Mouse (Mus musculus): ENCODE data around the gene Nxpe3. TPM values are rescaled to one million over a fixed set of nuclear protein-coding genes. Genes with fewer than 3 reads are reported as not detected.

Gene Nxpe3
- polyA plus RNA-seq, 1 experiment from 2014 or later = 0.47 TPM

GRCm38 (mm10) chr16:55809779-55810514 lies 85.1 kb downstream of the Nxpe3 start:
- H3K27ac ChIP-seq (ENCODE audit: low read length) = no peak overlapping the region
- peaks cover 31% of the 10 kb centered on the region for H3K36me3 ChIP-seq (ENCODE audit: insufficient read depth, low read length)
- no peak overlapping the region for H3K9ac ChIP-seq (replicated peaks; ENCODE audit: low read depth)
- H3K27me3 ChIP-seq (replicated peaks; ENCODE audit: insufficient read depth, low read length) = no peaks in the 10 kb centered on the region
- no peak overlapping the region for H3K4me3 ChIP-seq (ENCODE audit: low read depth, low read length)
- DNase-seq (ENCODE audit: low spot score) (no peak), ATAC-seq (peak; percentile 3; the same call in 1 of the 2 replicates)
- no peaks in the 10 kb centered on the region for H3K9me3 ChIP-seq (ENCODE audit: low read length)
- WGBS = 87% methylated on average over 9 of the region's 9 CpGs
- H3K4me2 ChIP-seq (replicated peaks; ENCODE audit: low read depth, low read length) = no peak overlapping the region
- no peaks in the 10 kb centered on the region for H3K4me1 ChIP-seq (ENCODE audit: insufficient read depth, low read depth, low read length)
- TF ChIP-seq EP300 (IDR thresholded peaks at IDR 0.05) = no peak
- TF ChIP-seq CTCF (IDR thresholded peaks at IDR 0.05) = no peak

- no peak overlapping the region for H3K4me2 ChIP-seq (replicated peaks; ENCODE audit: low read depth, low read length)
- WGBS = 96% methylated on average over 6 of the region's 6 CpGs
- DNase-seq (ENCODE audit: low spot score) = no peak
- no peak overlapping the region for H3K4me3 ChIP-seq (ENCODE audit: low read depth, low read length)
- H3K9ac ChIP-seq (replicated peaks; ENCODE audit: low read depth) = no peak overlapping the region
- H3K9me3 ChIP-seq (ENCODE audit: low read length) = no peaks in the 10 kb centered on the region
- ATAC-seq = no peak
- peaks cover 29% of the 10 kb centered on the region for H3K36me3 ChIP-seq (ENCODE audit: insufficient read depth, low read length)
- no peaks in the 10 kb centered on the region for H3K4me1 ChIP-seq (ENCODE audit: insufficient read depth, low read depth, low read length)
- TF ChIP-seq EP300 (IDR thresholded peaks at IDR 0.05) (no peak), CTCF (IDR thresholded peaks at IDR 0.05) (no peak)
- H3K27ac ChIP-seq (ENCODE audit: low read length) = no peak overlapping the region
- no peaks in the 10 kb centered on the region for H3K27me3 ChIP-seq (replicated peaks; ENCODE audit: insufficient read depth, low read length)
Measured at GRCm38 (mm10) chr16:55809345-55809744, 85.7 kb downstream of the Nxpe3 start.

GRCm38 (mm10) chr16:55807505-55807932 lies 87.6 kb downstream of the Nxpe3 start:
- Histone ChIP-seq H3K36me3 (ENCODE audit: insufficient read depth, low read length) (peaks cover 13% of the 10 kb centered on the region), H3K27ac (ENCODE audit: low read length) (no peak overlapping the region), H3K4me2 (replicated peaks; ENCODE audit: low read depth, low read length) (no peak overlapping the region), H3K9ac (replicated peaks; ENCODE audit: low read depth) (no peak overlapping the region), H3K4me1 (ENCODE audit: insufficient read depth, low read depth, low read length) (no peaks in the 10 kb centered on the region), H3K4me3 (ENCODE audit: low read depth, low read length) (no peak overlapping the region), H3K9me3 (ENCODE audit: low read length) (no peaks in the 10 kb centered on the region), H3K27me3 (replicated peaks; ENCODE audit: insufficient read depth, low read length) (no peaks in the 10 kb centered on the region)
- DNase-seq (ENCODE audit: low spot score) = peak; percentile 95
- WGBS = 14% methylated on average over 6 of the region's 6 CpGs
- ATAC-seq = peak; percentile 88
- TF ChIP-seq EP300 (IDR thresholded peaks at IDR 0.05) = peak; percentile 94
- TF ChIP-seq CTCF (IDR thresholded peaks at IDR 0.05) = no peak

GRCm38 (mm10) chr16:55804799-55805198 lies 90.3 kb downstream of the Nxpe3 start:
- WGBS = 71% methylated on average over 1 of the region's 1 CpGs
- Histone ChIP-seq H3K36me3 (ENCODE audit: insufficient read depth, low read length) (no peaks in the 10 kb centered on the region), H3K4me3 (ENCODE audit: low read depth, low read length) (no peak overlapping the region), H3K9me3 (ENCODE audit: low read length) (no peaks in the 10 kb centered on the region), H3K4me1 (ENCODE audit: insufficient read depth, low read depth, low read length) (no peaks in the 10 kb centered on the region), H3K27me3 (replicated peaks; ENCODE audit: insufficient read depth, low read length) (no peaks in the 10 kb centered on the region), H3K9ac (replicated peaks; ENCODE audit: low read depth) (no peak overlapping the region), H3K27ac (ENCODE audit: low read length) (no peak overlapping the region), H3K4me2 (replicated peaks; ENCODE audit: low read depth, low read length) (no peak overlapping the region)
- DNase-seq (ENCODE audit: low spot score) = no peak
- no peak for ATAC-seq
- TF ChIP-seq EP300 (IDR thresholded peaks at IDR 0.05) (no peak), CTCF (IDR thresholded peaks at IDR 0.05) (no peak)

- H3K4me1 ChIP-seq (ENCODE audit: insufficient read depth, low read depth, low read length) = no peaks in the 10 kb centered on the region
- no peak for TF ChIP-seq CTCF (IDR thresholded peaks at IDR 0.05)
- TF ChIP-seq EP300 (IDR thresholded peaks at IDR 0.05) = no peak
- H3K9ac ChIP-seq (replicated peaks; ENCODE audit: low read depth) = no peak overlapping the region
- H3K27ac ChIP-seq (ENCODE audit: low read length) = no peak overlapping the region
- no peaks in the 10 kb centered on the region for H3K36me3 ChIP-seq (ENCODE audit: insufficient read depth, low read length)
- DNase-seq (ENCODE audit: low spot score) (no peak), ATAC-seq (no peak)
- WGBS = 19% methylated on average over 1 of the region's 1 CpGs
- no peak overlapping the region for H3K4me2 ChIP-seq (replicated peaks; ENCODE audit: low read depth, low read length)
- no peaks in the 10 kb centered on the region for H3K9me3 ChIP-seq (ENCODE audit: low read length)
- H3K4me3 ChIP-seq (ENCODE audit: low read depth, low read length) = no peak overlapping the region
- H3K27me3 ChIP-seq (replicated peaks; ENCODE audit: insufficient read depth, low read length) = no peaks in the 10 kb centered on the region
Measured at GRCm38 (mm10) chr16:55801629-55802028, 93.5 kb downstream of the Nxpe3 start.

- H3K4me1 ChIP-seq (ENCODE audit: insufficient read depth, low read depth, low read length) = no peaks in the 10 kb centered on the region
- no peak overlapping the region for H3K27ac ChIP-seq (ENCODE audit: low read length)
- TF ChIP-seq CTCF (IDR thresholded peaks at IDR 0.05) (no peak), EP300 (IDR thresholded peaks at IDR 0.05) (0 out of 2 replicates have a peak, but pooled peaks have one; percentile 35)
- H3K4me2 ChIP-seq (replicated peaks; ENCODE audit: low read depth, low read length) = no peak overlapping the region
- no peaks in the 10 kb centered on the region for H3K36me3 ChIP-seq (ENCODE audit: insufficient read depth, low read length)
- H3K4me3 ChIP-seq (ENCODE audit: low read depth, low read length) = no peak overlapping the region
- no peak overlapping the region for H3K9ac ChIP-seq (replicated peaks; ENCODE audit: low read depth)
- no peaks in the 10 kb centered on the region for H3K27me3 ChIP-seq (replicated peaks; ENCODE audit: insufficient read depth, low read length)
- peak; percentile 80 for DNase-seq (ENCODE audit: low spot score)
- 34% methylated on average over 7 of the region's 7 CpGs for WGBS
- H3K9me3 ChIP-seq (ENCODE audit: low read length) = no peaks in the 10 kb centered on the region
- ATAC-seq = peak; percentile 87
Measured at GRCm38 (mm10) chr16:55798845-55799244, 96.2 kb downstream of the Nxpe3 start.

Measured in lung, postnatal 0 days (tissue).